Mouse (Mus musculus) stomach, embryonic 16.5 days (tissue): Measurements from ENCODE around the gene Nudt14. TPM values are rescaled to one million over a fixed set of nuclear protein-coding genes. Genes with fewer than 3 reads are reported as not detected.

Source experiments
- ATAC-seq: fragments of 200-750 bp; cut with Nextera tagmentation; 2 replicates; pipeline ENCODE4 v1.8.0; 2017; ENCODE audit warnings: moderate number of reproducible peaks, moderate TSS enrichment; ENCODE audit not compliant: insufficient read depth, low FRiP score
- H3K27ac ChIP-seq: fragments of 300-500 bp; sonication (generic); 2 replicates; pipeline ENCODE4 v1.5.1; 2014; ENCODE audit warnings: low read length
- H3K27me3 ChIP-seq: fragments of 300-500 bp; sonication (generic); 2 replicates; pipeline ENCODE4 v1.6.1; 2014; ENCODE audit warnings: low read length, control low read depth, mixed read lengths; ENCODE audit not compliant: control insufficient read depth, insufficient read depth
- H3K36me3 ChIP-seq: fragments of 300-500 bp; sonication (generic); 2 replicates; pipeline ENCODE4 v1.6.1; 2014; ENCODE audit warnings: low read length; ENCODE audit not compliant: control insufficient read depth, insufficient read depth
- H3K4me1 ChIP-seq: fragments of 300-500 bp; sonication (generic); 2 replicates; pipeline ENCODE4 v1.6.1; 2014; ENCODE audit warnings: low read length, control low read depth, mixed read lengths; ENCODE audit not compliant: control insufficient read depth, insufficient read depth
- H3K4me2 ChIP-seq: fragments of 300-500 bp; sonication (generic); 2 replicates; pipeline ENCODE4 v1.6.1; 2014; ENCODE audit warnings: low read depth, low read length, mixed read lengths
- H3K4me3 ChIP-seq: fragments of 300-500 bp; sonication (generic); replicated peaks from 2 replicates; pipeline ENCODE4 v1.5.1; 2014; ENCODE audit warnings: mild to moderate bottlenecking, low read length
- H3K9ac ChIP-seq: fragments of 300-500 bp; sonication (generic); 2 replicates; pipeline ENCODE4 v1.6.1; 2014; ENCODE audit warnings: low read length
- H3K9me3 ChIP-seq: fragments of 300-500 bp; sonication (generic); replicated peaks from 2 replicates; pipeline ENCODE4 v1.6.1; 2016; ENCODE audit warnings: low read length, control low read depth; ENCODE audit not compliant: control insufficient read depth
- WGBS: fragments of 180-500 bp; shearing (Covaris S2); extraction: QIAGEN DNeasy Blood & Tissue Kit; methylation state at CpG from one replicate; pipeline ENCODE4 v1.1.7; 2014; 5-methylcytosine and 5-hydroxymethylcytosine counted together
- polyA plus RNA-seq: library from polyadenylated mRNA; unstranded; fragments of >200 nt; fragmentation: Nextera tagmentation; extraction: Ambion mirVana; gene quantifications from 2 replicates; pipeline ENCODE4 v1.2.1, GENCODE M21; 2015

Nudt14 gene
- polyA plus RNA-seq, 1 experiment from 2014 or later = 80.2 TPM

DNA sequence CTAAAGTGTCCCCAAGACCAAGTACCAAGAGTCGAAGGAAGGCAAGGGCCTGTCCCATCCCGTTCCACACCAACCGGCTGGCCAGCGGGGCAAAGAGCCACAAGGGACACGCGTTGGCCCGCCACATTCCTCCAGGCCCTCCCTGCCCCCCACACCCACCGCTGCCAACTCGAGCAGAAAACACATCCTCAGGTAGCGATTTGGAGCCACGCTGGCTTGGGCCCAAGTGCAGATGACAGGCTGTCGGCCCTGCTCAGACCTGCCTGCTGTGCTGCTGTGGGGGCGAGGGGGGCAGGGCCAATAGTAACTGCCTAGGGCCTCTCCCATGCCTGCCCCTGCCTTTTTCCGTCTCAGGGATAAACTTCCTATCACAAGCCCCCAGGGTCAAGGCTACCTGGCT lies 14.7 kb downstream of the Nudt14 start:
- peak overlapping the region; percentile 60; the same call in 1 of the 2 replicates for H3K4me3 ChIP-seq
- no peaks in the 10 kb centered on the region for H3K36me3 ChIP-seq
- no peaks in the 10 kb centered on the region for H3K9me3 ChIP-seq
- H3K4me1 ChIP-seq = no peaks in the 10 kb centered on the region; the same call in 1 of the 2 replicates
- H3K27ac ChIP-seq = no peak overlapping the region
- no peak overlapping the region; the same call in 1 of the 2 replicates for H3K9ac ChIP-seq
- no peak for ATAC-seq
- peak overlapping the region; percentile 78 for H3K4me2 ChIP-seq
- H3K27me3 ChIP-seq = peaks cover 40% of the 10 kb centered on the region
- 70% methylated on average over 14 of the region's 14 CpGs for WGBS

DNA sequence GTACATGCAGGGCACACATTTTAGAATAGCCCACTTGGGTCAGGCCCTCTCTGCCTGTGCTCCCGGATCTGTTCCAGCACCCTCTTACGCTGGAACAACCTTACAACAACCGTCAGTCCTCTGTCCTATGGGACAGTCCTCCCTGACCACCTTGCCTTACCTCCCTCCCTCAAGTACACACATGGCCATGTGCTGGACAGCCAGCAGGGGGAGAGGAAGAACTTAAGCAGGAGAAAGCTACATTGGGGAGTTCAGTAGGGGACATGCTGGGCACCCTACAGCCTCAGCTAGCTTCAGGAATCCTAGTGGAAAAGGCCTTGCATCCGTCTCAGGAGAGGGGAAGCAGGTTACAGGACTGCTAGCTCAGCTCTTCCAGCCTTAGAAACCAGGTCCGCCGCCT lies 16.0 kb downstream of the Nudt14 start:
- Histone ChIP-seq H3K4me1 (no peaks in the 10 kb centered on the region; the same call in 1 of the 2 replicates), H3K9me3 (no peaks in the 10 kb centered on the region), H3K4me2 (no peak overlapping the region), H3K9ac (no peak overlapping the region), H3K27me3 (peaks cover 33% of the 10 kb centered on the region), H3K27ac (no peak overlapping the region), H3K36me3 (no peaks in the 10 kb centered on the region), H3K4me3 (no peak overlapping the region)
- ATAC-seq = no peak
- 83% methylated on average over 6 of the region's 6 CpGs for WGBS

DNA sequence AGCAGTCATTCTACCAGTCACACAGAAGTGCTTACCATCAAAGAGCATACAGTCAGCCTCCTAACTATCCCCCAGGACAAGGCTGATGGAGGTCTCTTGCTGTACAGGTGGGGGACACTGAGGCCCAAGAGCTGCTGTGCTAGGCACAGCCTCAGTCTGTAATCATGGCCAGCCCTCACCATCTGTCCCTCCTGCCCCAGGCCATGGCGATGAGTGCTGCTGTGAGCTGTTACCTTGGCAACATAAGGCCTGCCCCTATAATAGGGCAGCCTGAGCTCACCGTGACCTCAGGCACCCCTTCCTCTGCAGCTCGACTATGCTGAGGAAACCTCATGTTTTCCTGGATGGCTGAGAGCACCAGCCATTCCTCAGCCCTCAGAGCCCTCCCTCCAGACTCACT lies 19.4 kb downstream of the Nudt14 start:
- H3K9me3 ChIP-seq = no peaks in the 10 kb centered on the region
- no peaks in the 10 kb centered on the region for H3K36me3 ChIP-seq
- H3K27me3 ChIP-seq = peaks cover 3% of the 10 kb centered on the region
- H3K27ac ChIP-seq = no peak overlapping the region
- no peak overlapping the region for H3K9ac ChIP-seq
- 36% methylated on average over 3 of the region's 3 CpGs for WGBS
- H3K4me2 ChIP-seq = no peak overlapping the region
- H3K4me3 ChIP-seq = no peak overlapping the region
- H3K4me1 ChIP-seq = no peaks in the 10 kb centered on the region
- no peak for ATAC-seq

DNA sequence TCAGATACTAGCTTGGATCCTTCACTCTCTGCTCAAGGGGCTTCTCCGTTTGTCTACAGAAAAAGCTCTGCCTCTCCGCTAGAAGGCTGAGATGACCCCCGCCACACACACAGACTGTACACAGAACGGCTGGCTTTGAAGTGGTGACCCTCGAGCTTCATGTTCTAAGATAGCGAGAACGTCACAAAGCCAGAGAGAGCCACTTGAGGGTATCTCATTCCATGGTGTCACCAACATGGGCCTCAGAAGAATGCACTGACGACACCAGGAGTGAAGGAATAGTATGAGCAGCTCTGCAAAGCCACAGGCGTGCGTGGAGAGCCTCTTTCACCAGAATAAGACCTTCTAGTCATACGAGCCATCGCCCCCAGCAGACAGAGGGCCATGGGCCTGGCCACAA lies 20.4 kb downstream of the Nudt14 start:
- WGBS = 89% methylated on average over 12 of the region's 12 CpGs
- no peak overlapping the region for H3K9ac ChIP-seq
- H3K4me3 ChIP-seq = no peak overlapping the region

DNA sequence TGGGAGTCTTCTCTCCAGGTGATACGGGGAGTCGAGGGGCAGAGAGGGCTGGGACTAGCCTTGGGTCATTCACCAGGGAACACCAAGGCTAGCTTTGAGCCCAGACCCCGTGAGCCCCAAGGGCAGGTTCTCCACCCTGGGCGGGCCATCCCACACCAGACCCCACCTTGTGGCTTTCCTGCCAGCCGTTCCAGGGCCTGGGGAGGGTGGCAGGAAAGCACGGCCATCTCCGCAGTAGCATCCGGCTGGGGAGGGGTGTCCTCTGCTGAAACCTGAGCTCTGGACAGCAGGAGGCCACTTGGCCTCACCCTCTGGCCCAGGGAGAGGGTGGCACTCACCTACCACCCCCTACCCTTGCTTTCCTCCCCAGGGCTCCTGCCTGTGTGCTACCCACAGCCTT lies 24.0 kb downstream of the Nudt14 start:
- Histone ChIP-seq H3K4me3 (no peak overlapping the region), H3K27me3 (no peaks in the 10 kb centered on the region), H3K9me3 (no peaks in the 10 kb centered on the region), H3K9ac (no peak overlapping the region), H3K4me2 (no peak overlapping the region), H3K36me3 (no peaks in the 10 kb centered on the region), H3K4me1 (no peaks in the 10 kb centered on the region), H3K27ac (no peak overlapping the region)
- 52% methylated on average over 8 of the region's 8 CpGs for WGBS
- no peak for ATAC-seq

More for the DNA sequence above, 20.4 kb downstream of the Nudt14 start:
- ATAC-seq = no peak
- Histone ChIP-seq H3K36me3 (no peaks in the 10 kb centered on the region), H3K27me3 (no peaks in the 10 kb centered on the region; the same call in 1 of the 2 replicates), H3K27ac (no peak overlapping the region), H3K4me1 (no peaks in the 10 kb centered on the region), H3K4me2 (no peak overlapping the region), H3K9me3 (no peaks in the 10 kb centered on the region)

DNA sequence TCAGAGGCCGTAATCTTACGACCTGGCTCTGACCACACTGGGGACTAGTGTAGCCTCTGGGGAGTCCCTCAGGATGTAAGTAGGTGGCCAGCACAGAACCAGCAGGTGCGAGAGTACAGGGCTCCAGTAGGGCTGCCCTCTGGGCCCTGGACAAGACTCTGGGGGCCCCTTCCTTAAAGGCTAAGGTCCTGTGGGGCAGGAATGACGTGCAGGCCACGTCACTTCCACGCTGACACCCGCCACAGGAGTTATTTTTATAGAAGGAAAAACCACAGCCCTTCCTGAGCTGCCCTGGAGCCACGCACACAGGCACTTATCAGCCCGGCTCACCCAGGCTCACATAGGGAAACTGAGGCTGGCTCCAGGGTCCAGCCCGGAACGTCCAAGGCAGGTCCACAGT lies 24.4 kb downstream of the Nudt14 start:
- Histone ChIP-seq H3K4me2 (no peak overlapping the region), H3K9ac (no peak overlapping the region), H3K4me3 (no peak overlapping the region), H3K27ac (no peak overlapping the region), H3K4me1 (no peaks in the 10 kb centered on the region), H3K27me3 (no peaks in the 10 kb centered on the region), H3K36me3 (no peaks in the 10 kb centered on the region), H3K9me3 (no peaks in the 10 kb centered on the region)
- ATAC-seq = no peak
- WGBS = 72% methylated on average over 11 of the region's 11 CpGs

DNA sequence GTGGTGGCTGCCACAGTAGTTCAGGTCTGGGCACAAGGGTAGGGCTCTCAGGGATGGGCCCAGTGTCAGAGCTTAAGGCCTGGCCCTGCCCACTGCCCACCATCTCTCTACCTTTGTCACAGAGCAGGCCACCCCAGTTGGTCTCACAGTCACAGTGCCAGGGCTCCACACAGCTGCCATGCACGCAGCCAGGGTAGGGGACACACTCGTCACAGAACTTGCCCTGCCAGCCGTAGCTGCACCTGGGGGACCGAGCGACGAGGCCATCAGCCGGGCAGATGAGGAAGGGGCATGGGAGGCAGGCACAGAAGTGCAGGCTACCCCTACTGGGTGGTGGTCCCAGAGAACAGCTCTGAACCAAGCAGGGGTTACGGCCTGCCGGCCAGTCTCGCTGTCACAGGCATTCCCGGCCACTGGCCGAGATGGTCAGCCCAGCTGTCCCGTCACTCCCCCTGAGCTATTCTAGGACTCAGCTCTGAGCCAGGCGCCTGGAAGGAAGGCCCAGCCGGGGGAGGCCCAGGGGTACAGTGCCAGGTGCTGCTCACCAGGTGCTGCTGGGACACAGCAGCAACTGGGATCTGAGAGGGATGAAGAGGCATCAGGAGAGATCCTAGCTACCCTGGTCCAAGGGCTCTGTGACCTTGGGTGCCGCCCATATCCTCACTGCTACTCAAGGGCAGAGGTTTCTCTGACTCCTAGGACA lies 25.1 kb downstream of the Nudt14 start:
- Histone ChIP-seq H3K9me3 (no peaks in the 10 kb centered on the region), H3K27ac (no peak overlapping the region), H3K27me3 (no peaks in the 10 kb centered on the region), H3K4me3 (no peak overlapping the region), H3K4me2 (no peak overlapping the region), H3K4me1 (no peaks in the 10 kb centered on the region), H3K9ac (no peak overlapping the region), H3K36me3 (no peaks in the 10 kb centered on the region)
- no peak for ATAC-seq
- 85% methylated on average over 16 of the region's 16 CpGs for WGBS

DNA sequence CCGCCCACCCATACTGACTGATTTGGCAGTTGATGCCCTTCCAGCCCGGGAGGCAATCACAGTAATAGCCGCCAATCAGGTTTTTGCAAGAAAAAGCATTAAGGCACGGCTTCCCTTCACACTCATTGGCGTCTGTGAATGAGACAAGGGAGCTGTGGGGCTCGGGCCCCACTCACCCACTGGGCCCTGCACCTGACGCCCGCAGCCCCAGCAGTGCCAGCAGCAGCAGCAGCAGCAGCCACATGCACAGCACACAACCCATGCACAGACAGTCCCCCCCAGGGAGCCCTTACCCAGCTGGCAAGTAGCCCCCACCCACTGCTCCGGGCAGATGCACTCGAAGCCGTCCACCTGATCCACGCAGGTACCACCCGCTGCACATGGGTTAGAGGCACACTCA lies 26.3 kb downstream of the Nudt14 start:
- no peak overlapping the region for H3K4me3 ChIP-seq
- no peaks in the 10 kb centered on the region for H3K27me3 ChIP-seq
- no peaks in the 10 kb centered on the region for H3K4me1 ChIP-seq
- ATAC-seq = no peak
- no peak overlapping the region for H3K9ac ChIP-seq
- WGBS = 73% methylated on average over 13 of the region's 13 CpGs
- H3K27ac ChIP-seq = no peak overlapping the region
- no peaks in the 10 kb centered on the region for H3K36me3 ChIP-seq
- H3K4me2 ChIP-seq = no peak overlapping the region
- H3K9me3 ChIP-seq = no peaks in the 10 kb centered on the region

DNA sequence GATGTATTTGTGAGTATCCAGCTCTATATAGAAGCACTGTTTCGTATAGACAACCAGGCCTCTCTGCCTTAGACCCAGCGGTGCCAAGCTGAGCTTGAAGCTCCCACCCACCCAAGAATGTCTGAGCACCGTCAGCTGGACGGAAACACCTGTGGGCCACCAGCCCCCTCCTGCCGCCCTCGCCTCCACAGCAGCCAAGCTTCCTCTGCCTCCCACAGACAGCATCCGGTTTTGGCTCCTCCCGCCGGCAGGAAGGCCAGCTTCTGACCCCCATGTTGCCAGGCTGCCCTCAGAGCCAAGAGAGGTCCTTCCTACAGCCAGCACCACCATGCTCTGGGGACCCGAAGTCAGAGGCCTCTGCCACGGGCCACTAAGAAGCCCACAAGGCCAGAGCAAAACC lies 27.4 kb downstream of the Nudt14 start:
- no peak overlapping the region for H3K4me3 ChIP-seq
- H3K4me2 ChIP-seq = no peak overlapping the region
- H3K9ac ChIP-seq = no peak overlapping the region
- no peaks in the 10 kb centered on the region for H3K4me1 ChIP-seq
- no peaks in the 10 kb centered on the region for H3K36me3 ChIP-seq
- H3K27ac ChIP-seq = no peak overlapping the region
- H3K9me3 ChIP-seq = no peaks in the 10 kb centered on the region
- no peak for ATAC-seq
- WGBS = 69% methylated on average over 11 of the region's 11 CpGs
- no peaks in the 10 kb centered on the region for H3K27me3 ChIP-seq
